Mouse (Mus musculus) myocyte (in vitro differentiated cells): Measurements from ENCODE around the gene Slc25a17. TPM values are rescaled to one million over a fixed set of nuclear protein-coding genes. Genes with fewer than 3 reads are reported as not detected.

ENCODE experiments used
- H3K27me3 ChIP-seq: one replicate; pipeline ENCODE4 v1.6.1; 2011; ENCODE audit not compliant: control insufficient read depth, insufficient read depth, insufficient read length
- H3K36me3 ChIP-seq: one replicate; pipeline ENCODE4 v1.6.1; 2011; ENCODE audit not compliant: control insufficient read depth, insufficient read depth
- H3K4me2 ChIP-seq: one replicate; pipeline ENCODE4 v1.6.1; 2011; ENCODE audit warnings: low read depth, control low read depth
- H3K4me3 ChIP-seq: one replicate; pipeline ENCODE4 v1.5.1; 2011; ENCODE audit warnings: mild to moderate bottlenecking, control low read depth, moderate library complexity
- H3K79me2 ChIP-seq: one replicate; pipeline ENCODE4 v1.6.1; 2011; ENCODE audit not compliant: control insufficient read depth, insufficient read depth
- H3ac ChIP-seq: one replicate; pipeline ENCODE4 v1.6.1; 2011; ENCODE audit not compliant: control insufficient read depth, insufficient read length
- CEBPB ChIP-seq: IDR thresholded peaks from 2 replicates; pipeline ENCODE4 v1.6.1; 2011; ENCODE audit warnings: mild to moderate bottlenecking, moderate library complexity; ENCODE audit not compliant: poor library complexity, insufficient read depth, severe bottlenecking
- E2F4 ChIP-seq: IDR thresholded peaks from one replicate; pipeline ENCODE4 v1.6.1; 2011; ENCODE audit warnings: mild to moderate bottlenecking, control low read depth, moderate library complexity; ENCODE audit not compliant: insufficient read depth
- MAX ChIP-seq: IDR thresholded peaks from one replicate; pipeline ENCODE4 v1.6.1; 2011; ENCODE audit warnings: low read depth, mild to moderate bottlenecking, control low read depth
- MYOD1 ChIP-seq, 3 experiments: IDR thresholded peaks; one replicate each; pipeline ENCODE4 v1.6.1; 2011; ENCODE audit warnings: control low read depth in 2 of 3, low read depth in 2 of 3, mild to moderate bottlenecking in 2 of 3, moderate library complexity in 1 of 3; ENCODE audit not compliant: insufficient read length in 2 of 3, control insufficient read depth in 1 of 3
- MYOG ChIP-seq, 3 experiments: IDR thresholded peaks; one replicate each; pipeline ENCODE4 v1.6.1; 2011; ENCODE audit warnings: control low read depth in 2 of 3, low read depth in 2 of 3, mild to moderate bottlenecking in 2 of 3; ENCODE audit not compliant: insufficient read length in 2 of 3, control insufficient read depth in 1 of 3, insufficient read depth in 1 of 3
- POLR2A ChIP-seq: IDR thresholded peaks from one replicate; pipeline ENCODE4 v1.6.1; 2011; ENCODE audit warnings: low read depth, mild to moderate bottlenecking, control low read depth, moderate library complexity; ENCODE audit not compliant: insufficient read length
- POLR2AphosphoS2 ChIP-seq: IDR thresholded peaks from one replicate; pipeline ENCODE4 v1.6.1; 2011; ENCODE audit warnings: low read depth, control low read depth; ENCODE audit not compliant: insufficient read length
- REST ChIP-seq: IDR thresholded peaks from one replicate; pipeline ENCODE4 v1.6.1; 2011; ENCODE audit warnings: mild to moderate bottlenecking, control low read depth, moderate library complexity; ENCODE audit not compliant: insufficient read depth, insufficient read length
- SRF ChIP-seq: IDR thresholded peaks from one replicate; pipeline ENCODE4 v1.6.1; 2011; ENCODE audit warnings: low read depth; ENCODE audit not compliant: control insufficient read depth, insufficient read length
- TCF12 ChIP-seq: IDR thresholded peaks from one replicate; pipeline ENCODE4 v1.6.1; 2011; ENCODE audit warnings: mild to moderate bottlenecking, control low read depth; ENCODE audit not compliant: poor library complexity, insufficient read depth, severe bottlenecking
- TCF3 ChIP-seq: IDR thresholded peaks from one replicate; pipeline ENCODE4 v1.6.1; 2011; ENCODE audit warnings: low read depth, control low read depth; ENCODE audit not compliant: insufficient read length
- USF1 ChIP-seq: IDR thresholded peaks from one replicate; pipeline ENCODE4 v1.6.1; 2011; ENCODE audit warnings: low read depth, mild to moderate bottlenecking, control low read depth, moderate library complexity
- polyA plus RNA-seq: library from polyadenylated mRNA; unstranded; fragments of >200 nt; fragmentation: generic; extraction: Trizol; gene quantifications from one replicate; pipeline ENCODE4 v1.2.1, GENCODE M21; 2012; ENCODE audit warnings: missing spikeins

Slc25a17 gene
- polyA plus RNA-seq, 1 experiment, result 40.9 TPM

GRCm38 (mm10) chr15:81374621-81375020 lies 14.0 kb upstream of the Slc25a17 start:
- H3K27me3 ChIP-seq, result no peaks in the 10 kb centered on the region
- H3K36me3 ChIP-seq, result peaks cover 79% of the 10 kb centered on the region
- no peaks in the 10 kb centered on the region for H3K79me2 ChIP-seq
- H3ac ChIP-seq, result no peak overlapping the region
- no peak overlapping the region for H3K4me3 ChIP-seq
- H3K4me2 ChIP-seq, result no peak overlapping the region
- TF ChIP-seq POLR2A (no peak), MAX (no peak), USF1 (no peak), E2F4 (no peak), MYOD1 (IDR thresholded peaks at IDR 0.05; ENCODE audit: control insufficient read depth in 1 of 3, insufficient read length in 2 of 3, low read depth in 2 of 3) (no peak), REST (no peak), CEBPB (no peak), MYOG (IDR thresholded peaks at IDR 0.05; ENCODE audit: control insufficient read depth in 1 of 3, insufficient read depth in 1 of 3, insufficient read length in 2 of 3, low read depth in 2 of 3) (no peak), POLR2AphosphoS2 (no peak)

- TF ChIP-seq SRF (no peak), CEBPB (no peak), REST (no peak), TCF3 (no peak)
- Histone ChIP-seq H3K4me2 (no peak overlapping the region), H3ac (no peak overlapping the region), H3K79me2 (no peaks in the 10 kb centered on the region), H3K27me3 (no peaks in the 10 kb centered on the region), H3K36me3 (peaks cover 88% of the 10 kb centered on the region), H3K4me3 (no peak overlapping the region)
Measured at GRCm38 (mm10) chr15:81370356-81370755, 9.7 kb upstream of the Slc25a17 start.

- no peaks in the 10 kb centered on the region for H3K27me3 ChIP-seq
- no peak overlapping the region for H3K4me2 ChIP-seq
- H3K79me2 ChIP-seq, result no peaks in the 10 kb centered on the region
- H3K4me3 ChIP-seq, result no peak overlapping the region
- H3K36me3 ChIP-seq, result peaks cover 91% of the 10 kb centered on the region
- no peak overlapping the region for H3ac ChIP-seq
- TF ChIP-seq USF1, result no peak
Measured at GRCm38 (mm10) chr15:81368601-81369000, 8.0 kb upstream of the Slc25a17 start.

- H3ac ChIP-seq, result no peak overlapping the region
- TF ChIP-seq CEBPB (no peak), TCF12 (no peak), POLR2AphosphoS2 (no peak), USF1 (no peak), MAX (no peak), POLR2A (no peak), MYOD1 (IDR thresholded peaks at IDR 0.05; ENCODE audit: control insufficient read depth in 1 of 3, insufficient read length in 2 of 3, low read depth in 2 of 3) (no peak), SRF (no peak), TCF3 (no peak), REST (no peak), MYOG (IDR thresholded peaks at IDR 0.05; ENCODE audit: control insufficient read depth in 1 of 3, insufficient read depth in 1 of 3, insufficient read length in 2 of 3, low read depth in 2 of 3) (no peak), E2F4 (no peak)
Measured at GRCm38 (mm10) chr15:81366241-81366640, 5.6 kb upstream of the Slc25a17 start.

GRCm38 (mm10) chr15:81365246-81365645 lies 4.6 kb upstream of the Slc25a17 start:
- H3K4me2 ChIP-seq, result no peak overlapping the region
- H3K27me3 ChIP-seq, result no peaks in the 10 kb centered on the region
- H3ac ChIP-seq, result no peak overlapping the region
- TF ChIP-seq REST, result no peak
- no peak for TF ChIP-seq CEBPB
- no peak for TF ChIP-seq POLR2AphosphoS2
- no peak for TF ChIP-seq POLR2A
- no peak for TF ChIP-seq TCF12
- no peak overlapping the region for H3K4me3 ChIP-seq
- H3K36me3 ChIP-seq, result peaks cover 70% of the 10 kb centered on the region
- H3K79me2 ChIP-seq, result peaks cover under 1% of the 10 kb centered on the region

More at GRCm38 (mm10) chr15:81366241-81366640, 5.6 kb upstream of the Slc25a17 start:
- Histone ChIP-seq H3K4me2 (no peak overlapping the region), H3K4me3 (no peak overlapping the region), H3K36me3 (peaks cover 80% of the 10 kb centered on the region), H3K79me2 (no peaks in the 10 kb centered on the region), H3K27me3 (no peaks in the 10 kb centered on the region)

GRCm38 (mm10) chr15:81364271-81364670 lies 3.7 kb upstream of the Slc25a17 start:
- no peak overlapping the region for H3ac ChIP-seq

More at GRCm38 (mm10) chr15:81364271-81364670, 3.7 kb upstream of the Slc25a17 start:
- H3K27me3 ChIP-seq, result no peaks in the 10 kb centered on the region
- H3K4me2 ChIP-seq, result no peak overlapping the region
- H3K79me2 ChIP-seq, result peaks cover 10% of the 10 kb centered on the region
- TF ChIP-seq MYOD1 (IDR thresholded peaks at IDR 0.05; ENCODE audit: control insufficient read depth in 1 of 3, insufficient read length in 2 of 3, low read depth in 2 of 3) (no peak), E2F4 (no peak), POLR2AphosphoS2 (no peak), POLR2A (no peak), TCF12 (no peak), CEBPB (no peak), MAX (no peak), MYOG (IDR thresholded peaks at IDR 0.05; ENCODE audit: control insufficient read depth in 1 of 3, insufficient read depth in 1 of 3, insufficient read length in 2 of 3, low read depth in 2 of 3) (no peak), TCF3 (no peak), USF1 (no peak), SRF (no peak)
- H3K4me3 ChIP-seq, result no peak overlapping the region
- peaks cover 61% of the 10 kb centered on the region for H3K36me3 ChIP-seq
